Mouse (Mus musculus) cerebellum, adult 2 months (tissue): ENCODE results near the gene Arhgef25. TPM values are rescaled to one million over a fixed set of nuclear protein-coding genes. Genes with fewer than 3 reads are reported as not detected.

ENCODE experiments used
- DNase-seq, 2 experiments: peaks; one replicate each; pipeline ENCODE4 v3.0.0; 2021
- H3K27ac ChIP-seq: fragments of 200-500 bp; 2 replicates; pipeline ENCODE4 v1.5.1; 2012; ENCODE audit warnings: low read length, control low read depth, inconsistent platforms; ENCODE audit not compliant: insufficient read depth
- H3K27me3 ChIP-seq: fragments of 200-500 bp; 2 replicates; pipeline ENCODE4 v1.6.1; 2012; ENCODE audit warnings: inconsistent platforms, mild to moderate bottlenecking, low read length, moderate library complexity; ENCODE audit not compliant: control insufficient read depth, insufficient read depth
- H3K4me1 ChIP-seq: fragments of 200-500 bp; 2 replicates; pipeline ENCODE4 v1.6.1; 2011; ENCODE audit warnings: low read length; ENCODE audit not compliant: control insufficient read depth, insufficient read depth
- H3K4me3 ChIP-seq: fragments of 200-500 bp; replicated peaks from 2 replicates; pipeline ENCODE3; 2011; ENCODE audit warnings: mild to moderate bottlenecking, low read depth, low read length, control low read depth; ENCODE audit not compliant: insufficient read depth
- CTCF ChIP-seq: fragments of 200-500 bp; IDR thresholded peaks from 2 replicates; pipeline ENCODE4 v1.5.1; 2011; ENCODE audit warnings: low read depth, mild to moderate bottlenecking, control low read depth, low read length, moderate library complexity, borderline replicate concordance; ENCODE audit not compliant: insufficient read depth
- POLR2A ChIP-seq: fragments of 200-500 bp; IDR thresholded peaks from 2 replicates; pipeline ENCODE4 v1.6.1; 2011; ENCODE audit warnings: low read length, control low read depth, borderline replicate concordance; ENCODE audit not compliant: insufficient read depth
- WGBS: fragments of 180-500 bp; shearing (Covaris S2); methylation state at CpG from one replicate; pipeline ENCODE4 v1.1.7; 2018; 5-methylcytosine and 5-hydroxymethylcytosine counted together
- polyA plus RNA-seq: library from polyadenylated mRNA; depleted of rRNA; stranded (reverse); fragments of >200 nt; gene quantifications from 2 replicates; pipeline ENCODE4 v1.2.3, GENCODE M21; 2012

Arhgef25 gene
- polyA plus RNA-seq, 1 experiment = 117 TPM

DNA sequence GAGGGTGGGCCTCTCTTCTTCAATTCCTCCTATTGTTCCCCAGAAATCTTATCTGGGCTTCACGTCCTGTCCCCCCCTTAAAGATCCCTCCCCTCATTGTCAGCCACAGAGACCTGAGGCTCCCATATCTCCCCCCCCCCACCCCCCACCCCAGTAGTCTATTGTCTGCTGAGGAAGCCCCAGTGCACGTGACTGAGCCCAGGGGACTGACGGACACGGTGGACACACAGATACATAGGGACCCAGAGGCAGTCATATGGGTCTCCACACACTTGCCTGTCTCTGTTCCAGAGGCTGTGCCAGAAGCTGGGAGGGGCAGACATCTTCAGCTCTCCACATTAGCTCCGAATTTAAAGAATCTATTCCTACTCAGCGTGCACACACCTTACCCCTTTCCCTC, 8.3 kb downstream of the Arhgef25 start:
- Histone ChIP-seq H3K4me1 (no peaks in the 10 kb centered on the region), H3K27me3 (no peaks in the 10 kb centered on the region), H3K27ac (no peak overlapping the region), H3K4me3 (no peak overlapping the region)
- TF ChIP-seq POLR2A (no peak), CTCF (no peak)
- WGBS = 63% methylated on average over 6 of the region's 6 CpGs
- no peak for DNase-seq

DNA sequence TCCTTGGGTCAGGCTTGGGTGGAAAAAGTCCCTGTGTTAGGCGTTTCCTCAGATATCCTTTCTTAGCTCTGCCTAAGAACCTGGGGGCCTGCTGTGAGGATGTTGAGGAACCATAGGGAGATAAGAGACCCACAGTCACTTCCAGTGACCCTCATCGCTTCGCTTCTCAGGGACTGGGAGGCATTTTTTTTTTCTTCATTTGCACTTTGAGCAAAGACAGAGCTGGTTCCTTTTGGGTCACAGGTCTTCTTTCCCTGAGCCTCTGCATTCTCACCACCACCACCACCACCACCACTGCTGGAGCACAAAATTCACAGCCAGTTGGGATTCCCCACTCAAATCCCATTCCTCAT, 9.2 kb downstream of the Arhgef25 start:
- 67% methylated on average over 3 of the region's 3 CpGs for WGBS
- Histone ChIP-seq H3K4me3 (no peak overlapping the region), H3K27me3 (no peaks in the 10 kb centered on the region), H3K4me1 (no peaks in the 10 kb centered on the region), H3K27ac (no peak overlapping the region)
- no peak for TF ChIP-seq POLR2A
- no peak for TF ChIP-seq CTCF
- no peak for DNase-seq

DNA sequence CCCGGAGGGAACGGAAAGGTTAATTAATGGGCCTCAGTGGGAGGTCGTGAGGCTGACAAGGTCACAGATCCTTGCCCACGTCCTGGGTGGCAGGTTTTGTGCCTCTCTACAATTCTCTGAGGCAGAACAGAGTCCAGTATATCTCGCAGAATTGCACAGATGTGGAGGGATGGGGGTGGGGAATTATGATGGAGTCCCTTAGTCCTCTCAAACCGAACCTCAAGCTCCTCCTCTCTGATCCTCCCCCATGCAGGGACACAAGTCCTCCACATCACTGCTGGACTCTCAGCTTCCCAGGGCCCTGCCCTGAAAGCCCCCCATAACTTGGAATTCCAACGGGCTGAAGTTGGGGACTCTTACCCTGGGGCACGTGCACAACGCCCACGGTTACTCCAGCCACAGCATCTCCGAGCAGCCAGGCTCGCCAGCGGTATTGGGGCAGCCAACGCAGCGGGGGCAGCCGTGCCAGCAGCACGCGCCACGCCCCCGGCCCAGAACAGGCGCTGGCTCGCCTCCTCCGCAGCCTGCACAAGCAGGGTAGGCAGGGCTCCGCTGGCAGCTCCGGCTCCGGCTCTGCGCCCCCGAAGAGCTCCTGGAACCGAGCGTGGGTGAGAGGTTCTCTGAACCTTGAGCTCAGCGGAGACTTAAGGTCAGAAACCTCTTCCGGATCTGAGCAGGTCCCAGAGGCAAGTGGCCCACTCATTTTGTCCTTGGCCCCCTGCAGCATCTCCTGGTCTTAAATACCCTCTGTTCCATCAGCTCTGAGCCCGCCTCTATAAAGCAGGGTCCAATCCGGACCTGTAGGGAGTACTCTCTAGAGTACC, 9.8 kb downstream of the Arhgef25 start, which contains the start of gene Slc26a10:
Gene Slc26a10 (minus strand): TSS at position 775 of the 824 bp plus-strand sequence.
- Histone ChIP-seq H3K27me3 (no peaks in the 10 kb centered on the region), H3K27ac (no peak within 1 kb of the TSS), H3K4me1 (no peaks in the 10 kb centered on the region), H3K4me3 (no peak within 1 kb of the TSS)
- 8% methylated on average over 34 of the region's 34 CpGs for WGBS
- DNase-seq = no peak
- TF ChIP-seq POLR2A (no peak), CTCF (no peak)

DNA sequence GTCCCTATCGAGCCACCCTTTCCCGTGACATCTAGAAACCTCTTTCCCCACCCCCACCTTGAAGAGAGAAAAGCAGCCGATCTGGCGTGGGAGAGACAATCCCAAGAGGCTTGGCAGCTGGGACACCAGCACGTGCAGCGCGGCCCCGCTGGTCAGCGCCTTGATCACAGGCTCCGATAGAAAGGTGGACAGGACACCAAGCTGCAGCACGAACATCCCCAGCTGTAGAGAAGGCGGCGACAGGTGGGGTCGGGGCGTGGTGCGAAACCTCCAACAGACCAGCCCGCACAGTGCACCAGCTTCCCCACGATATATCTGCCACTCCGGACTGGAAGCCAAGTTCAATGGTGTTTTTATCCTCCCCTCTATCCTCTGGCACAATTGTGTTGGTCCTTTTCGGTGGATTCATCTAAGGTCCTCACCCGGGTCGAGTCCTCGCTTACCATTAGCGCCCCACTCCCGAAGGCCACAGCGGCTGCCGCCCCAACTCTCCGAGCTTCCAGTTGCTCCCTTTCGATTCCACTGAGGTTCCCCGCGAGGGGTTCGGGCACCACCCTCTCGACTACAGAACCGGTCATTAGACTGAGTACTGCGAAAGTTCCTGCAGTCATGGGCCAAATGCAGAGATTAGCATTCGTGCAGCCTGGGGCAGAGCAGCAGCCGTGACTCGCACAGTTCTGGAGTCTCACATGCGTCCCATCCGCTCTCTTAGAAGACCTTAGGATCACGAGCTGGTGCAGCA, 11.4 kb downstream of the Arhgef25 start:
- 7% methylated on average over 41 of the region's 41 CpGs for WGBS
- peak in 1 of 2 experiments; percentile 22 for DNase-seq
- Histone ChIP-seq H3K27me3 (no peaks in the 10 kb centered on the region), H3K4me1 (no peaks in the 10 kb centered on the region), H3K27ac (no peak overlapping the region), H3K4me3 (peak overlapping the region; percentile 58)
- no peak for TF ChIP-seq CTCF
- no peak for TF ChIP-seq POLR2A

DNA sequence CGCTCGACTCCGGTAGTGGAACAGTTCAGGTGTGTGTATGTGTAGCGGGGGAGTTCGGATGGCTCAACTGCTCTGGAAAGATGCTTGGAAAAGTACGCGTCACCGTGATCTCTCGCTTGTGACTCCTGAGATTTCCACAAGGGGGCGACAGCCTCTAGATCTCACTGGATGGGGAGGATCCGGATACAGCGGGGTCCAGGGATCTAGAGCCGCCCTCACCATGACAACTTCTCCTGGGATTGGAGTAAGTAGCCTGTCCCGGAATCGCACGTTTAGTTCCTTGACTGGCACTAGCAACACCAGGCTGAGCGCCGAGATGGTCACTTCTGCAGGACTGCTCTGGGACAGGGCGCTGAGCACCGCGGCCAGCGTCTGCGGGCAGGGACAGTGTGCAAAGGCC, 12.2 kb downstream of the Arhgef25 start:
- peak overlapping the region; percentile 58 for H3K4me3 ChIP-seq
- 1% methylated on average over 23 of the region's 23 CpGs for WGBS
- peak; percentile 74 to 86 for DNase-seq
- no peak overlapping the region for H3K27ac ChIP-seq
- peak; percentile 84 for TF ChIP-seq CTCF
- TF ChIP-seq POLR2A = no peak
- H3K27me3 ChIP-seq = no peaks in the 10 kb centered on the region
- no peaks in the 10 kb centered on the region for H3K4me1 ChIP-seq

DNA sequence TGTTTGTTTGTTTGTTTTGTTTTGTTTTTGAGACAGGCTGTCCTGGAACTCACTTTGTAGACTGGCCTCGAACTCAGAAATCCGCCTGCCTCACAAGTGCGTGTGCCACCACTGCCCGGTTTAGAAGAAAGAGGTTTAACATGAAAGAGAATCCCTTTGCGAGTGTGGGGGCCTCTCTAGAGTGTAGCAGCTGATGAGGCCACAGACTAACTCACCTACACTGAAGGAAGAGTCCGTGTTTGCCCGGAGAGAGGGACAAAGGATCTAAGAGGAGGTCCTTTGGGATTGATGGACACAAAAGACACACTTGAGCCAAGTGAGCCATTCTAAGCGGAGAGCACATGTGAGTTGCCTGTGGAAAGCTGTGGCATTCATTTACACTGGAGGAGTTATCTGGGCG, 12.6 kb downstream of the Arhgef25 start:
- no peak for DNase-seq
- H3K27ac ChIP-seq = no peak overlapping the region
- WGBS = 37% methylated on average over 9 of the region's 9 CpGs
- no peaks in the 10 kb centered on the region for H3K27me3 ChIP-seq
- TF ChIP-seq CTCF (no peak), POLR2A (no peak)
- no peaks in the 10 kb centered on the region for H3K4me1 ChIP-seq
- no peak overlapping the region for H3K4me3 ChIP-seq

DNA sequence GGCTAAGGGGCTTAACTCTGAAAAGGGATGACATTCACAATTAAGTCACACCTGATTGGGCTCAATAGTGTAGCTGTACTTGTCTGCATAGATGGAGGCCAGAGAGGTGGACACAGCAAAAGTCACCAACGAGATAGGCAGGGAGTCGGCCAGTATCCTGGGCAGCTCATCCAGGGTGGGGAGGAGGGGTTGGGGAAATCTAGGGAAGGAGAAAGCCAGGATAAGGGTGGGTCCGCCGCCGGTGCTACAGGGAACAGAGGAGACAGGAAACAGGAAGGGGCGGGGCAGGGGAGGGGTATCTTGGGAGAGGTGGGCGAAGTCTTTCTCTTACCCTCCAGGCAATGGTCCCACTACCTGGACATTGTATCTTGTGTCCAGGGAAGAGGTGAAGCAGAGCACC, 13.1 kb downstream of the Arhgef25 start:
- TF ChIP-seq POLR2A = no peak
- no peak for TF ChIP-seq CTCF
- DNase-seq = no peak
- H3K27ac ChIP-seq = no peak overlapping the region
- H3K4me1 ChIP-seq = no peaks in the 10 kb centered on the region
- H3K27me3 ChIP-seq = no peaks in the 10 kb centered on the region
- WGBS = 36% methylated on average over 6 of the region's 7 CpGs
- no peak overlapping the region for H3K4me3 ChIP-seq
